Mouse (Mus musculus) heart, embryonic 10.5 days (tissue): ENCODE measurements at regions not wholly inside any gene's neighbourhood (a gene's known extent, or its start where the extent isn't known, plus 50 kb on each side); places are given as distances from the start of the nearest gene placed in this dataset.
A peak's percentile ranks its signal among the peaks of the same experiment; 100 is the strongest.

Experiments
- DNase-seq: peaks from one replicate; pipeline ENCODE4 v3.0.0-alpha.2; 2017; ENCODE audit warnings: low spot score
- H3K27ac ChIP-seq: fragments of 300-500 bp; sonication (generic); 2 replicates; pipeline ENCODE4 v1.5.1; 2016; ENCODE audit warnings: mild to moderate bottlenecking
- H3K27me3 ChIP-seq: fragments of 300-500 bp; sonication (generic); 2 replicates; pipeline ENCODE4 v1.6.1; 2016; ENCODE audit warnings: mild to moderate bottlenecking; ENCODE audit not compliant: poor library complexity, insufficient read depth, severe bottlenecking
- H3K36me3 ChIP-seq: fragments of 300-500 bp; sonication (generic); 2 replicates; pipeline ENCODE4 v1.6.1; 2016; ENCODE audit warnings: mild to moderate bottlenecking, moderate library complexity
- H3K4me1 ChIP-seq: fragments of 300-500 bp; sonication (generic); 2 replicates; pipeline ENCODE4 v1.6.1; 2016; ENCODE audit warnings: mild to moderate bottlenecking
- H3K4me3 ChIP-seq: fragments of 300-500 bp; sonication (generic); 2 replicates; pipeline ENCODE4 v1.5.1; 2016; ENCODE audit warnings: mild to moderate bottlenecking, moderate library complexity
- H3K9me3 ChIP-seq: fragments of 300-500 bp; sonication (generic); 2 replicates; pipeline ENCODE4 v1.6.1; 2016; ENCODE audit warnings: mild to moderate bottlenecking, moderate library complexity
- WGBS: fragments of 180-500 bp; shearing (Covaris S2); methylation state at CpG from one replicate; pipeline ENCODE4 v1.1.7; 2016; 5-methylcytosine and 5-hydroxymethylcytosine counted together
- microRNA counts: library from miRNA; unstranded; fragments of <30 nt; microRNA quantifications from one replicate; lab custom pipeline; 2017
- microRNA-seq: library from miRNA; unstranded; fragments of <30 nt; microRNA quantifications from one replicate; pipeline ENCODE4, GENCODE M21; 2017

- Histone ChIP-seq H3K36me3 (no peaks in the 10 kb centered on the region), H3K4me1 (no peaks in the 10 kb centered on the region), H3K27ac (no peak overlapping the region), H3K27me3 (no peaks in the 10 kb centered on the region; the same call in 1 of the 2 replicates), H3K9me3 (no peaks in the 10 kb centered on the region), H3K4me3 (no peak overlapping the region)
- WGBS: 90% methylated on average over 3 of the region's 3 CpGs
- DNase-seq: peak; percentile 52
Measured at GRCm38 (mm10) chr9:41220105-41220669, 58.7 kb upstream of the Ubash3b start.

GRCm38 (mm10) chr9:41218702-41219101 is 57.2 kb upstream of the Ubash3b start:
- H3K4me1 ChIP-seq: no peaks in the 10 kb centered on the region
- H3K9me3 ChIP-seq: no peaks in the 10 kb centered on the region
- no peaks in the 10 kb centered on the region; the same call in 1 of the 2 replicates for H3K27me3 ChIP-seq
- no peaks in the 10 kb centered on the region for H3K36me3 ChIP-seq
- DNase-seq: no peak
- H3K4me3 ChIP-seq: no peak overlapping the region
- WGBS: 81% methylated on average over 6 of the region's 6 CpGs
- no peak overlapping the region for H3K27ac ChIP-seq

- no peaks in the 10 kb centered on the region for H3K9me3 ChIP-seq
- 70% methylated on average over 3 of the region's 3 CpGs for WGBS
Measured at GRCm38 (mm10) chr9:41216248-41216647, 54.8 kb upstream of the Ubash3b start.

DNA sequence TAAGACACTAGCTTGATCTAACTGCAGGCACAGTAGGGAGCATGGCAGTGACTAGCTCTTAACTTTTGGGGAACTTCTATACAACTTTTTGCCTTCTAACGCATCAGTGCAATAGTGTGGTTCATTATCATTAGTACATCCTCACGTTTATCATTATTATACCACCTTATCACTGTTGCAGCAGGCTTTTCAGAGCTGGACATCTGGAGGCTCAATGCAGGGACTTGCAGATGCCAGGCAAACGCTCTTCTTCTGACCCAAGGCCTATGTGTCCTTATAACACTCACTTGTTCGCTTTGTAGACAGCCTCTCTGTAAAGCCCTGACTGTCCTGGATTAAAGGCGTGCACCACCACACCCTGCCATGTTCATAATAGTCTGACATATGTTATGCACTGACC is 53.5 kb upstream of the Ubash3b start:
- Histone ChIP-seq H3K9me3 (no peaks in the 10 kb centered on the region), H3K27ac (no peak overlapping the region), H3K27me3 (no peaks in the 10 kb centered on the region; the same call in 1 of the 2 replicates), H3K4me3 (no peak overlapping the region), H3K36me3 (no peaks in the 10 kb centered on the region), H3K4me1 (peaks cover 18% of the 10 kb centered on the region)
- 80% methylated on average over 5 of the region's 5 CpGs for WGBS
- no peak for DNase-seq

More at GRCm38 (mm10) chr9:41216248-41216647, 54.8 kb upstream of the Ubash3b start:
- Histone ChIP-seq H3K27ac (no peak overlapping the region), H3K36me3 (no peaks in the 10 kb centered on the region), H3K4me3 (no peak overlapping the region), H3K27me3 (no peaks in the 10 kb centered on the region; the same call in 1 of the 2 replicates), H3K4me1 (peaks cover 18% of the 10 kb centered on the region)
- no peak for DNase-seq

DNA sequence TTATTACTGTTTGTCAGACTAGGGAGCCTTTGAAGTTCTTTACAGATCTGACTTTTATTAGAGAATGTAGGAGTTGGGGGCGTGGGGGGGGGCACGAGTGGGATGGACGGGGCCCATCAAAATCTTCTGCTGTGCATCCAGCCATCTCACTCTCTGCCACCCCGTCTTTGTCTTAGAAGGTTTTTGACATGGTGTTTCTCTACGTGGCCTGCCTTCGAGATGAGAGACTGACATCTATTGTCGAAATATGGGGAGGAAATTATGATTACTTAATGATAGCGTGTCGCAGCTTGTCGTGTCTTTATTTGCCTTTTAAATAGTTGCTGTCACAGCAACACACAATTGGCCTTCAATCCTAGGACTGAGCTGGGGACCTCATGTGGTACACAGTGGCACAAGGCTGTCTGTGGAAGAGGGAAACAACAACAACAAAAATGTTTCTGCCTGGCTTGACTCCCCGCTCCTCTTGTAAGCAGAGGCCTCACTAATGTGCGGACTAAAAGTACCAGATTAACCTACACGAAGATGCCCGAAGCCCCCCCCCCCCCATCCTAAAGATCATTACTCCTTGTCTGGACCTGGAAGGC is 51.5 kb upstream of the Ubash3b start:
- DNase-seq: no peak
- H3K27ac ChIP-seq: peak overlapping the region; percentile 87
- H3K36me3 ChIP-seq: no peaks in the 10 kb centered on the region
- no peaks in the 10 kb centered on the region for H3K27me3 ChIP-seq
- peak overlapping the region; percentile 47 for H3K4me3 ChIP-seq
- H3K4me1 ChIP-seq: peaks cover 18% of the 10 kb centered on the region
- H3K9me3 ChIP-seq: no peaks in the 10 kb centered on the region
- 50% methylated on average over 14 of the region's 14 CpGs for WGBS

DNA sequence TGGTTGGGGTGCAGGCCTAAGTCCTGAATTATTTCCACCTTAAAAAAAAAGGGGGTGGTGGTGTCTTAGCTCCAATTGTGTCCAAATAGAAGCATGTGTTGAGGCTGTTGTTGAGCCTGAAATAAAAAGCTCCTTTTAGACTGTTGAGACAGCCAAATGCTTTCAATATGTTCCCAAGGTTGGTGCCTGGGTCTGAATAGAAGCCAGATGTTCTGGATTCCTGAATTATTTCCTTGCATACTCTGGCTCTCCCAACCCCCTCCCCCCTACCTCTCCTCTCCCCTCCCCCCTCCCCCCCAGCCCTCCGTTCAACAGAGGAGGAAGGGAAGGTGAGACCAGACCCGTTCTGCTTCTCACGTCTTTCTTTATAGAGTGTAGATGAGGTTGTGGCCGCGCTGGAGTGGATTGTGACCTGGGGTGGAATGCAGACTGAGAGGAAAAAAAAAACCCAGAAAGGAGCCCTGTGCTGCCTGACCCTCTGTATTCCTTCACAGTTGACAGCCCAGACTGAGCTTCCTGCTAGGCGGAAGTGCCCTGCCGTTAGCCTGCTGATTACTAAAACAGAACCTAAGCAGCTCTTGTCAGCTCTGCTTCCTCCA is 50.9 kb upstream of the Ubash3b start:
- H3K36me3 ChIP-seq: no peaks in the 10 kb centered on the region
- H3K4me3 ChIP-seq: peak overlapping the region; percentile 47
- H3K9me3 ChIP-seq: no peaks in the 10 kb centered on the region
- H3K4me1 ChIP-seq: peaks cover 18% of the 10 kb centered on the region
- peak overlapping the region; percentile 87 for H3K27ac ChIP-seq
- no peaks in the 10 kb centered on the region for H3K27me3 ChIP-seq
- DNase-seq: peak; percentile 83
- WGBS: 2% methylated on average over 7 of the region's 7 CpGs

- Histone ChIP-seq H3K4me3 (peak overlapping the region; percentile 47; the same call in 1 of the 2 replicates), H3K27me3 (no peaks in the 10 kb centered on the region), H3K36me3 (no peaks in the 10 kb centered on the region), H3K27ac (peak overlapping the region; percentile 87), H3K9me3 (no peaks in the 10 kb centered on the region), H3K4me1 (peaks cover 22% of the 10 kb centered on the region)
- DNase-seq: no peak
- 45% methylated on average over 10 of the region's 10 CpGs for WGBS
Measured at GRCm38 (mm10) chr9:41211865-41212302, 50.4 kb upstream of the Ubash3b start.

MicroRNAs encoded in the stretch of these regions (microRNA counts, 519-probe panel; counts per million panel counts)
- microRNA mmu-miR-100 (lab: Ali Mortazavi, UCI) (6,846 counts per million, percentile 73 among the panel's probes with 10 or more counts), microRNA mmu-miR-125b-3p (lab: Ali Mortazavi, UCI) (1,719 counts per million, percentile 2 among the panel's probes with 10 or more counts)

Small RNA genes in the stretch of these regions (microRNA-seq; reads per million reads assigned to microRNA genes)
- gene Mir100 (5,053 reads per million, percentile 90 among the genes with 10 or more reads in this experiment), gene Mir125b-1 (389 reads per million, percentile 69 among the genes with 10 or more reads in this experiment), gene Mirlet7a-2 (26.0 reads per million, percentile 35 among the genes with 10 or more reads in this experiment)
